In the genomic region with DNA sequence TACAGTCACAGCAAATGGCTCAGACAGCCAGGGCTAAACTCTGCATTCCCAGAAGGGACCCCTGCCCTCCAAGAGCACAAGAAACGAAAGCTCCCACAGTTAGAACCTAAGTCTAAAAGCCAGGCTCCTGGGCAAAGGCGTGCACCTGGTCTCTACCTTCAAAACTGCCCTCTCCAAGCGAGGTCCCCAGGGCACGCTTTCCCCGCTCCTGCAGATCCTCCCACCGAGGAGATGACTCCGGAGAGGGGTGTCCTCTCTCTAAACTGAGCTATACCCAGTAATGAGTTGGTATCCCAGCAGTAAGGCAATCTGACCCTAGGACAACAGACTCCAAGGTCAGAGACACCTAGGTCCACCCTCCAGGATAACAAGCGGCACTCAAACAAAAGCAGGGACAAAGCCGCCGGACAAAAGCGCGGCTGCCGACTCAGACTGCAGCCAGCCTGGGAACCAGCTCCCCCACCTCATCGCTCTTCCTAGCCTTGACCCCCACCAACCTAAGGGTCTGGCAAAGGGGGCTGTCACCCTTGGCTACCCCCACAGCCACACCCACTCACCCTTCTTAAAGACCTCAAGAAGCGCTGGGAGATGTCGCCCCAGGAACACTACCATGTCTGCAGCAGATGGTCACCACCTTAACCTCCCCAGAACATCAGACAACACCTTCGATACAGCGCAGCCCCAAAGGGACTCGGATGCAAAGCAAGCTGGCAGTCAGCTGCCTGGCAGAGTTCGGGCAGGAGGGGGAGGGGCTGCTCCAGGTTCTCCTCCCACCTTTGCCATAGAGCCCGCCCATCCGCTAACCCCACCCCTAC, we compare ENCODE assay signal across 9 mouse cellular contexts. TPM values are rescaled to one million over a fixed set of nuclear protein-coding genes. Genes with fewer than 3 reads are reported as not detected.
DNase-seq lines count a peak whose midpoint lies in the region; ATAC-seq and TF ChIP-seq lines count a peak whose summit lies in the region.
"Had no signal": no experiment of that assay in that cellular context is flagged by ENCODE, and none has a peak within 500 bp of the region (broad histone marks: within the 10 kb centered on the region; RNA-seq: fewer than 3 reads in every experiment).

No protein-coding gene starts in this region.

- H3K27me3 ChIP-seq in ES-Bruce4 (ENCODE audit: control insufficient read depth, insufficient read depth, low read length, poor library complexity, severe bottlenecking) = no peaks in the 10 kb centered on the region
- peaks cover 71% of the 10 kb centered on the region for H3K27me3 ChIP-seq in hindbrain, embryonic 10.5 days (ENCODE audit: insufficient read depth, poor library complexity, severe bottlenecking)
- peaks cover 29% of the 10 kb centered on the region for H3K27me3 ChIP-seq in limb, embryonic 13.5 days

- peak overlapping the region; percentile 46 for H3K9ac ChIP-seq in ES-Bruce4 (ENCODE audit: low read depth, poor library complexity, severe bottlenecking)
- peak overlapping the region; percentile 59 for H3K9ac ChIP-seq in limb, embryonic 13.5 days

- H3K4me3 ChIP-seq in ES-Bruce4 (ENCODE audit: low read depth, low read length) = peak overlapping the region; percentile 76
- peak overlapping the region; percentile 44 for H3K4me3 ChIP-seq in hindbrain, embryonic 10.5 days
- peak overlapping the region; percentile 37 for H3K4me3 ChIP-seq in limb, embryonic 13.5 days
- H3K4me3 ChIP-seq: megakaryocyte, embryonic 14.5 days had no signal

- H3K4me2 ChIP-seq in limb, embryonic 13.5 days (replicated peaks) = peak overlapping the region; percentile 66

- H3K9me3 ChIP-seq in ES-Bruce4 (replicated peaks; ENCODE audit: control insufficient read depth, insufficient read depth, low read length, poor library complexity, severe bottlenecking) = no peaks in the 10 kb centered on the region
- H3K9me3 ChIP-seq in hindbrain, embryonic 10.5 days = no peaks in the 10 kb centered on the region
- H3K9me3 ChIP-seq in limb, embryonic 13.5 days = no peaks in the 10 kb centered on the region

- ATAC-seq in limb, embryonic 13.5 days (ENCODE audit: low FRiP score, low read depth) = no peak
- ATAC-seq in CD4-positive, CD25-positive, alpha-beta regulatory T cell, adult 4 months = no peak

- H3K36me3 ChIP-seq in ES-Bruce4 (ENCODE audit: control insufficient read depth, insufficient read depth, low read length, poor library complexity, severe bottlenecking) = peaks cover 18% of the 10 kb centered on the region
- peaks cover 25% of the 10 kb centered on the region for H3K36me3 ChIP-seq in hindbrain, embryonic 10.5 days
- peaks cover 37% of the 10 kb centered on the region for H3K36me3 ChIP-seq in limb, embryonic 13.5 days

- no peak for TF ChIP-seq POLR2A in ES-Bruce4 (IDR thresholded peaks at IDR 0.05; ENCODE audit: insufficient read depth, low read length)

- peaks cover 6% of the 10 kb centered on the region for H3K4me1 ChIP-seq in ES-Bruce4 (ENCODE audit: control insufficient read depth, insufficient read depth, low read length)
- peaks cover 71% of the 10 kb centered on the region for H3K4me1 ChIP-seq in hindbrain, embryonic 10.5 days (replicated peaks)
- peaks cover 68% of the 10 kb centered on the region for H3K4me1 ChIP-seq in limb, embryonic 13.5 days

- DNase-seq in MN1 (ENCODE audit: low spot score) = peak; percentile 72
- DNase-seq in hindbrain, embryonic 10.5 days (ENCODE audit: low spot score) = no peak
- DNase-seq in spleen, postnatal 10 days (ENCODE audit: low spot score in 2 of 2) = no peak
- DNase-seq in spleen, postnatal 36 days (ENCODE audit: low spot score in 2 of 2) = no peak
- DNase-seq in left cerebral cortex, adult 9 months (ENCODE audit: low spot score in 2 of 2) = no peak

- TF ChIP-seq CTCF in ES-Bruce4 (IDR thresholded peaks at IDR 0.05; ENCODE audit: low read depth, low read length) = no peak

- H3K27ac ChIP-seq in ES-Bruce4 (ENCODE audit: insufficient read depth, low read length) = peak overlapping the region; percentile 89
- H3K27ac ChIP-seq in hindbrain, embryonic 10.5 days = peak overlapping the region; percentile 82
- H3K27ac ChIP-seq in limb, embryonic 13.5 days = peak overlapping the region; percentile 58

- 5% methylated on average over 22 of the region's 22 CpGs for WGBS in hindbrain, embryonic 10.5 days
- WGBS in limb, embryonic 13.5 days = 7% methylated on average over 22 of the region's 22 CpGs

- peak; percentile 84 for TF ChIP-seq EP300 in ES-Bruce4 (IDR thresholded peaks at IDR 0.05; ENCODE audit: insufficient read depth, low read depth, low read length)

RNA-seq across cellular contexts. Expression of a gene that starts 33.8 kb away (rescaled TPM):
- polyA plus RNA-seq in ES-Bruce4 (2011; ENCODE audit: insufficient read depth, insufficient read length, low read depth, missing spikeins) = 50.2 and 55.1 TPM in 2 replicates
- polyA plus RNA-seq in hindbrain, embryonic 10.5 days (2016; fragmentation: Nextera tagmentation; extraction: Ambion mirVana) = 3.0 and 3.7 TPM in 2 replicates
- polyA plus RNA-seq in limb, embryonic 13.5 days (2015; fragmentation: Nextera tagmentation; extraction: Ambion mirVana) = 6.1 and 7.9 TPM in 2 replicates
- under 1 TPM; 0.20 to 0.27 TPM for polyA plus RNA-seq in CD4-positive, CD25-positive, alpha-beta regulatory T cell, adult 4 months (2017; shearing (Covaris generic))

RNA-seq across cellular contexts. Expression of a gene that starts 37.8 kb away (rescaled TPM):
- polyA plus RNA-seq in ES-Bruce4 (2011; ENCODE audit: insufficient read depth, insufficient read length, low read depth, missing spikeins) = 90.6 and 99.8 TPM in 2 replicates
- polyA plus RNA-seq in hindbrain, embryonic 10.5 days (2016; fragmentation: Nextera tagmentation; extraction: Ambion mirVana) = 104 and 109 TPM in 2 replicates
- 79.1 and 80.4 TPM in 2 replicates for polyA plus RNA-seq in limb, embryonic 13.5 days (2015; fragmentation: Nextera tagmentation; extraction: Ambion mirVana)
- 10 to 100 TPM; 27.4 to 42.1 TPM for polyA plus RNA-seq in CD4-positive, CD25-positive, alpha-beta regulatory T cell, adult 4 months (2017; shearing (Covaris generic))

RNA-seq across cellular contexts. Expression of a gene that starts 37.9 kb away (rescaled TPM):
- 80.0 and 83.5 TPM in 2 replicates for polyA plus RNA-seq in ES-Bruce4 (2011; ENCODE audit: insufficient read depth, insufficient read length, low read depth, missing spikeins)
- polyA plus RNA-seq in hindbrain, embryonic 10.5 days (2016; fragmentation: Nextera tagmentation; extraction: Ambion mirVana) = 21.5 and 26.3 TPM in 2 replicates
- 25.6 and 30.1 TPM in 2 replicates for polyA plus RNA-seq in limb, embryonic 13.5 days (2015; fragmentation: Nextera tagmentation; extraction: Ambion mirVana)
- 10 to 100 TPM; 20.0 to 26.1 TPM for polyA plus RNA-seq in CD4-positive, CD25-positive, alpha-beta regulatory T cell, adult 4 months (2017; shearing (Covaris generic))
